Mouse (Mus musculus): Measurements from ENCODE around the gene Dnah6. TPM values are rescaled to one million over a fixed set of nuclear protein-coding genes. Genes with fewer than 3 reads are reported as not detected.

Dnah6 gene
- total and polyA plus RNA-seq, 3 experiments: under 0.01 to 0.06 (median 0.04) TPM

DNA sequence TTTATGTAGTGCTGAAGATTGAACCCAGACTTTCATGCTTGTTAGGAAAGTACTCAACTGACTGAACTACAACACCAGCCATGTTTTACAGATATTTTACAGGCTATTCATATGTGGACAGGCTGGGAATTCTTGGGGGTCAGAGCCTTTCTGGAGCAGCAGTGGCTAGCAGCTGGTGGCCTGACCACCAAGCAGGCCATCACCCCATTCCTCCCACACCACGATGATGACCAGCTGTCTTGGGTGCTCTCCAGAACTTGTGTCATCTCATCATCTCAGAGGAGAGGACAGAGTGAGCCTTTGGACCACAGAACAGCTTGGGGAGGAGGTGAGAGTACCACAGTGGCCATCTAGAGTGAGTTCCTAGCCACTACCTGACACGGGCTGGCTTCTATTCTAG lies 244.6 kb downstream of the Dnah6 start:
- no peak overlapping the region for H3K9ac ChIP-seq (ENCODE audit: insufficient read depth, low read depth)
- TF ChIP-seq MYC (IDR thresholded peaks at IDR 0.05; ENCODE audit: low read depth, low read length): no peak
- TF ChIP-seq RCOR1 (conservative IDR thresholded peaks at IDR 0.05; ENCODE audit: low read depth, low read length): no peak
- TF ChIP-seq SIN3A (IDR thresholded peaks at IDR 0.05; ENCODE audit: low read length): no peak
- no peak for TF ChIP-seq BHLHE40 (IDR thresholded peaks at IDR 0.05; ENCODE audit: low read depth, low read length)
- no peak for TF ChIP-seq IRF4 (IDR thresholded peaks at IDR 0.05; ENCODE audit: low read depth, low read length)
- TF ChIP-seq MXI1 (IDR thresholded peaks at IDR 0.05; ENCODE audit: low read depth, low read length): no peak
- TF ChIP-seq CHD2 (IDR thresholded peaks at IDR 0.05; ENCODE audit: low read length): no peak
- no peaks in the 10 kb centered on the region for H3K36me3 ChIP-seq (replicated peaks in 1 of 2; ENCODE audit: control insufficient read depth in 1 of 2, insufficient read depth in 1 of 2, low read length in 1 of 2)
- no peak for DNase-seq (ENCODE audit: extremely low read depth)
- dilution Hi-C loops (cut with MboI; ENCODE audit: extremely low pct_ligation_motif_present, extremely low pct_unique_long_range_greater_than_20kb, low sequenced_read_pairs): no loop called here
- H3K9me3 ChIP-seq (replicated peaks; ENCODE audit: low read length): no peaks in the 10 kb centered on the region
- no peak overlapping the region for H3K4me3 ChIP-seq (replicated peaks in 1 of 3; ENCODE audit: low read depth in 2 of 3, low read length in 2 of 3, poor library complexity in 1 of 3)
- no peaks in the 10 kb centered on the region for H3K4me1 ChIP-seq (ENCODE audit: control insufficient read depth in 1 of 2, insufficient read depth in 2 of 2)
- H3K27me3 ChIP-seq (replicated peaks): no peaks in the 10 kb centered on the region
- H3K27ac ChIP-seq (ENCODE audit: insufficient read depth, low read depth): no peak overlapping the region
- in situ Hi-C loops (cut with MboI; ENCODE audit: low pct_ligation_motif_present, low pct_unique_long_range_greater_than_20kb, low sequenced_read_pairs): no loop called here
- no peak overlapping the region for H3K4me2 ChIP-seq (ENCODE audit: insufficient read depth, low read depth, poor library complexity, severe bottlenecking)
- H3K79me2 ChIP-seq (replicated peaks; ENCODE audit: control insufficient read depth, extremely low read depth, insufficient read depth, poor library complexity, severe bottlenecking): no peaks in the 10 kb centered on the region

- TF ChIP-seq ZKSCAN1 (IDR thresholded peaks at IDR 0.05; ENCODE audit: borderline replicate concordance, low read depth, low read length) (no peak), CHD1 (IDR thresholded peaks at IDR 0.05; ENCODE audit: low read depth, low read length) (no peak), KAT2A (IDR thresholded peaks at IDR 0.05; ENCODE audit: insufficient replicate concordance, low read length) (no peak), MAX (IDR thresholded peaks at IDR 0.05; ENCODE audit: low read length) (no peak), USF1 (IDR thresholded peaks at IDR 0.05; ENCODE audit: low read depth, low read length) (no peak), TCF12 (IDR thresholded peaks at IDR 0.05; ENCODE audit: low read depth, low read length) (no peak), POLR2A (IDR thresholded peaks at IDR 0.05; ENCODE audit: low read depth, low read length) (no peak), ELF1 (IDR thresholded peaks at IDR 0.05; ENCODE audit: low read depth, low read length) (no peak), BHLHE40 (IDR thresholded peaks at IDR 0.05; ENCODE audit: low read depth, low read length) (no peak), MEF2A (IDR thresholded peaks at IDR 0.05; ENCODE audit: borderline replicate concordance, low read depth, low read length) (no peak), RAD21 (IDR thresholded peaks at IDR 0.05; ENCODE audit: low read depth, low read length) (no peak), ETS1 (conservative IDR thresholded peaks at IDR 0.05; ENCODE audit: low read depth, low read length) (no peak), MYC (IDR thresholded peaks at IDR 0.05; ENCODE audit: low read depth, low read length) (no peak), MAFK (IDR thresholded peaks at IDR 0.05; ENCODE audit: insufficient replicate concordance, low read length) (no peak), JUND (conservative IDR thresholded peaks at IDR 0.05; ENCODE audit: low read depth, low read length) (no peak), USF2 (conservative IDR thresholded peaks at IDR 0.05; ENCODE audit: low read depth, low read length) (no peak), PAX5 (IDR thresholded peaks at IDR 0.05; ENCODE audit: low read length) (no peak), POLR2AphosphoS2 (IDR thresholded peaks at IDR 0.05; ENCODE audit: low read depth, low read length) (no peak), EP300 (IDR thresholded peaks at IDR 0.05; ENCODE audit: low read length) (no peak), NRF1 (IDR thresholded peaks at IDR 0.05; ENCODE audit: low read depth, low read length) (no peak)
- Histone ChIP-seq H3K9me3 (replicated peaks; ENCODE audit: low read length) (no peaks in the 10 kb centered on the region), H3K27me3 (replicated peaks) (no peaks in the 10 kb centered on the region), H3K27ac (ENCODE audit: insufficient read depth, low read depth) (no peak overlapping the region), H3K4me1 (ENCODE audit: control insufficient read depth in 1 of 2, insufficient read depth in 2 of 2) (peaks cover 0 to 4% of the 10 kb centered on the region in 2 experiments; a peak in 1 of 4 replicates), H3K4me3 (replicated peaks in 1 of 3; ENCODE audit: low read depth in 2 of 3, low read length in 2 of 3, poor library complexity in 1 of 3) (no peak overlapping the region), H3K9ac (ENCODE audit: insufficient read depth, low read depth) (no peak overlapping the region), H3K4me2 (ENCODE audit: insufficient read depth, low read depth, poor library complexity, severe bottlenecking) (no peak overlapping the region), H3K36me3 (replicated peaks in 1 of 2; ENCODE audit: control insufficient read depth in 1 of 2, insufficient read depth in 1 of 2, low read length in 1 of 2) (no peaks in the 10 kb centered on the region), H3K79me2 (replicated peaks; ENCODE audit: control insufficient read depth, extremely low read depth, insufficient read depth, poor library complexity, severe bottlenecking) (no peaks in the 10 kb centered on the region)
- DNase-seq (ENCODE audit: extremely low read depth): no peak
- in situ Hi-C loops (cut with MboI; ENCODE audit: low pct_ligation_motif_present, low pct_unique_long_range_greater_than_20kb, low sequenced_read_pairs): no loop called here
- dilution Hi-C loops (cut with MboI; ENCODE audit: extremely low pct_ligation_motif_present, extremely low pct_unique_long_range_greater_than_20kb, low sequenced_read_pairs): no loop called here
Observed at GRCm38 (mm10) chr6:72971074-72971473, 250.4 kb downstream of the Dnah6 start.
